Mouse (Mus musculus) kidney, adult 18-20 months (tissue): ENCODE data around the gene Sowahb.

Experiments used
- DNase-seq: peaks from one replicate; pipeline ENCODE4 v3.0.0; 2021

Gene Sowahb

GRCm38 (mm10) chr5:93044584-93045370 lies at the start of gene Sowahb:
Sowahb (minus strand) TSS chr5:93045022.
- DNase-seq = peak; percentile 88

GRCm38 (mm10) chr5:93093638-93094527 lies 49.1 kb upstream of the Sowahb start:
- no peak for DNase-seq

- peak; percentile 97 for DNase-seq
These were observed 48.2 kb upstream of the Sowahb start, which contains the start of gene Sept11 for GRCm38 (mm10) chr5:93092857-93093622. Sept11 (plus strand) TSS chr5:93093437.

- peak; percentile 45 for DNase-seq
These were observed 47.4 kb upstream of the Sowahb start for GRCm38 (mm10) chr5:93092147-93092781.

GRCm38 (mm10) chr5:93091266-93091665 lies 46.4 kb upstream of the Sowahb start:
- DNase-seq = no peak

GRCm38 (mm10) chr5:93085900-93086299 lies 41.1 kb upstream of the Sowahb start:
- no peak for DNase-seq

GRCm38 (mm10) chr5:93085015-93085598 lies 40.3 kb upstream of the Sowahb start:
- peak; percentile 49 for DNase-seq

GRCm38 (mm10) chr5:93079596-93079995 lies 34.8 kb upstream of the Sowahb start:
- no peak for DNase-seq

GRCm38 (mm10) chr5:93077661-93078323 lies 33.0 kb upstream of the Sowahb start:
- DNase-seq = no peak

- no peak for DNase-seq
These were observed 16.0 kb upstream of the Sowahb start for GRCm38 (mm10) chr5:93060865-93061264.

- no peak for DNase-seq
These were observed 9.0 kb upstream of the Sowahb start for GRCm38 (mm10) chr5:93053606-93054397.

- no peak for DNase-seq
These were observed 7.1 kb upstream of the Sowahb start for GRCm38 (mm10) chr5:93051951-93052350.

GRCm38 (mm10) chr5:93051041-93051440 lies 6.2 kb upstream of the Sowahb start:
- DNase-seq = no peak

- DNase-seq = no peak
These were observed 5.1 kb upstream of the Sowahb start for GRCm38 (mm10) chr5:93049971-93050370.

- no peak for DNase-seq
These were observed 3.8 kb upstream of the Sowahb start for GRCm38 (mm10) chr5:93048481-93049240.

- no peak for DNase-seq
These were observed 1.6 kb upstream of the Sowahb start for GRCm38 (mm10) chr5:93046306-93046845.

- no peak for DNase-seq
These were observed 521 bp upstream of the Sowahb start for GRCm38 (mm10) chr5:93045371-93045714.

GRCm38 (mm10) chr5:93043688-93044583 lies 886 bp downstream of the Sowahb start:
- DNase-seq = peak; percentile 64
